Mouse (Mus musculus) midbrain, postnatal 0 days (tissue): ENCODE measurements around the gene Chrna10. TPM values are rescaled to one million over a fixed set of nuclear protein-coding genes. Genes with fewer than 3 reads are reported as not detected.

Experiments used
- ATAC-seq: fragments of 200-750 bp; cut with Nextera tagmentation; 2 replicates; pipeline ENCODE4 v1.8.0; 2017; ENCODE audit warnings: moderate number of reproducible peaks, mild to moderate bottlenecking, moderate TSS enrichment, moderate library complexity; ENCODE audit not compliant: low FRiP score
- DNase-seq: peaks from one replicate; pipeline ENCODE4 v3.0.0-alpha.2; 2015; ENCODE audit warnings: low spot score
- H3K27ac ChIP-seq: fragments of 300-500 bp; sonication (generic); 2 replicates; pipeline ENCODE4 v1.5.1; 2014; ENCODE audit warnings: low read depth, mild to moderate bottlenecking, low read length, mixed read lengths
- H3K27me3 ChIP-seq: fragments of 300-500 bp; sonication (generic); 2 replicates; pipeline ENCODE4 v1.6.1; 2014; ENCODE audit warnings: low read length, control low read depth, mixed read lengths; ENCODE audit not compliant: insufficient read depth
- H3K36me3 ChIP-seq: fragments of 300-500 bp; sonication (generic); 2 replicates; pipeline ENCODE4 v1.6.1; 2014; ENCODE audit warnings: low read length, control low read depth, mixed read lengths; ENCODE audit not compliant: insufficient read depth
- H3K4me1 ChIP-seq: fragments of 300-500 bp; sonication (generic); 2 replicates; pipeline ENCODE4 v1.6.1; 2014; ENCODE audit warnings: mild to moderate bottlenecking, control low read depth, antibody characterized with exemption, low read length, mixed read lengths; ENCODE audit not compliant: insufficient read depth
- H3K4me2 ChIP-seq: fragments of 300-500 bp; sonication (generic); 2 replicates; pipeline ENCODE4 v1.6.1; 2014; ENCODE audit warnings: low read depth, mild to moderate bottlenecking, low read length, mixed read lengths; ENCODE audit not compliant: poor library complexity, severe bottlenecking
- H3K4me3 ChIP-seq: fragments of 300-500 bp; sonication (generic); 2 replicates; pipeline ENCODE4 v1.5.1; 2014; ENCODE audit warnings: low read depth, mild to moderate bottlenecking, low read length, moderate library complexity
- H3K9ac ChIP-seq: fragments of 300-500 bp; sonication (generic); replicated peaks from 2 replicates; pipeline ENCODE4 v1.6.1; 2014; ENCODE audit warnings: mild to moderate bottlenecking, low read length, moderate library complexity, mixed read lengths; ENCODE audit not compliant: poor library complexity, severe bottlenecking
- H3K9me3 ChIP-seq: fragments of 300-500 bp; sonication (generic); 2 replicates; pipeline ENCODE4 v1.6.1; 2016; ENCODE audit warnings: low read length, control low read depth
- CTCF ChIP-seq: IDR thresholded peaks from 2 replicates; pipeline ENCODE4 v1.5.1; 2016; ENCODE audit warnings: antibody characterized with exemption, mild to moderate bottlenecking
- WGBS: fragments of 180-500 bp; shearing (Covaris S2); extraction: QIAGEN DNeasy Blood & Tissue Kit; methylation state at CpG from one replicate; pipeline ENCODE4 v1.1.7; 2014; 5-methylcytosine and 5-hydroxymethylcytosine counted together
- polyA plus RNA-seq: library from polyadenylated mRNA; unstranded; fragments of >200 nt; fragmentation: Nextera tagmentation; extraction: Ambion mirVana; gene quantifications from 2 replicates; pipeline ENCODE4 v1.2.1, GENCODE M21; 2015
- total RNA-seq: library from RNA; depleted of rRNA; stranded (reverse); fragments of >200 nt; gene quantifications from 2 replicates; pipeline ENCODE4 v1.2.3, GENCODE M21; 2014

Gene Chrna10
- total and polyA plus RNA-seq, 2 experiments from 2014 or later: 0.05 TPM; not detected in 1

- ATAC-seq: no peak
- no peak for TF ChIP-seq CTCF
- H3K9me3 ChIP-seq: no peaks in the 10 kb centered on the region
- no peak overlapping the region for H3K9ac ChIP-seq
- no peak for DNase-seq
- no peak overlapping the region for H3K4me2 ChIP-seq
- no peaks in the 10 kb centered on the region for H3K27me3 ChIP-seq
- no peaks in the 10 kb centered on the region for H3K4me1 ChIP-seq
- WGBS: 73% methylated on average over 6 of the region's 6 CpGs
- H3K36me3 ChIP-seq: peaks cover 32% of the 10 kb centered on the region
- no peak overlapping the region for H3K4me3 ChIP-seq
- H3K27ac ChIP-seq: no peak overlapping the region
Observed at GRCm38 (mm10) chr7:102117382-102117781, 754 bp upstream of the Chrna10 start.

- ATAC-seq (no peak), DNase-seq (no peak)
- H3K36me3 ChIP-seq: peaks cover 2% of the 10 kb centered on the region; the same call in 1 of the 2 replicates
- H3K9ac ChIP-seq: no peak overlapping the region
- no peaks in the 10 kb centered on the region for H3K9me3 ChIP-seq
- no peak overlapping the region for H3K4me2 ChIP-seq
- H3K4me1 ChIP-seq: no peaks in the 10 kb centered on the region
- no peak overlapping the region for H3K4me3 ChIP-seq
- H3K27ac ChIP-seq: no peak overlapping the region
- no peaks in the 10 kb centered on the region for H3K27me3 ChIP-seq
- WGBS: 87% methylated on average over 45 of the region's 45 CpGs
- no peak for TF ChIP-seq CTCF
Observed at GRCm38 (mm10) chr7:102113151-102113729, 3.4 kb downstream of the Chrna10 start.

DNA sequence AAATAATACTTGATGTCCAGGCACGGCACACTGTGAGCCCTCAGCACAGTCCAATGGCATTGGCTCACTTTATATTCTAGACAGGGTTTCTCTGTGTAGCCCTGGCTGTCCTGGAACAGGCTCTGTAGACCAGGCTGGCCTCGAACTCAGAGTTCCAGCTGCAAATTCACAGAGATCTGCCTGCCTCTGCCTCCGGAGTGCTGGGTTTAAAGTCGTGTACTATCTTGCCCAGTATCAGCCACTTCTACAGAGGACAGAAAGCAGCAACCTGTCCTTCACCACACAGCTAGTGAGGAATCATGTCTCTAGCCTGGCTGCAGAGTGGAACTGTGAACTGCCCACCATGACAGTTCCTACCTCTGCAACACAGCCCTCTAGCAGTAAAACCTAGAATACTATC, 6.9 kb downstream of the Chrna10 start:
- H3K27me3 ChIP-seq: no peaks in the 10 kb centered on the region

DNA sequence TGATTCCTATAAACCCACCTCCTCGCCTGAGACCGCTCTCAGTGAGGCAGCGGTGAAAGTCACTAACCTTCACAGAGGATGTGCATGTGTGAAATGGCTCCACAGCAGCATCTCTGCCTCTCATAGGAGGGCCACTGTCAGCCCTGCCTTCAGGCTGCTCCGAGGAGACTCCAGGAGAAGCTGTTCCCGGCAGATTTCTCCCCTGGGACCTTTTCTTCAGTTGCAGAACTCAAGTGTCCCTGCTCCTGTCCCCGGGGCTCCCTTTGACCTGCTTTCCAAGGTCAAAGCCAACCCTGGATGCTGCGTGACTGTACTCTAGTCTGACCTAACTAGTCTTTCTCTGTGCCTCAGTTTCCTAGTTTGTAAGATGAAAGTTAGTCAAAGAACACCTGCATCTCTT, 7.5 kb downstream of the Chrna10 start, which contains the start of gene Art5:
Art5 (minus strand) TSS at position 319 of the 400 bp plus-strand sequence.
- Histone ChIP-seq H3K9me3 (no peaks in the 10 kb centered on the region), H3K9ac (no peak within 1 kb of the TSS), H3K36me3 (no peaks in the 10 kb centered on the region), H3K4me1 (peaks cover 3% of the 10 kb centered on the region; the same call in 1 of the 2 replicates), H3K4me3 (no peak within 1 kb of the TSS), H3K27me3 (no peaks in the 10 kb centered on the region), H3K27ac (no peak within 1 kb of the TSS), H3K4me2 (no peak within 1 kb of the TSS)
- DNase-seq (no peak), ATAC-seq (no peak)
- TF ChIP-seq CTCF: no peak
- WGBS: 84% methylated on average over 7 of the region's 7 CpGs

More for the DNA sequence above, 6.9 kb downstream of the Chrna10 start:
- Histone ChIP-seq H3K27ac (no peak overlapping the region), H3K36me3 (no peaks in the 10 kb centered on the region), H3K9ac (no peak overlapping the region), H3K9me3 (no peaks in the 10 kb centered on the region), H3K4me1 (peaks cover 3% of the 10 kb centered on the region; the same call in 1 of the 2 replicates), H3K4me3 (no peak overlapping the region), H3K4me2 (no peak overlapping the region)
- no peak for TF ChIP-seq CTCF
- no peak for ATAC-seq
- WGBS: 82% methylated on average over 4 of the region's 4 CpGs
- no peak for DNase-seq

- DNase-seq: no peak
- Histone ChIP-seq H3K4me3 (no peak overlapping the region), H3K27ac (no peak overlapping the region), H3K4me1 (peaks cover 3% of the 10 kb centered on the region; the same call in 1 of the 2 replicates), H3K4me2 (no peak overlapping the region), H3K9me3 (no peaks in the 10 kb centered on the region), H3K36me3 (no peaks in the 10 kb centered on the region), H3K27me3 (no peaks in the 10 kb centered on the region), H3K9ac (no peak overlapping the region)
- WGBS: 92% methylated on average over 1 of the region's 1 CpGs
- TF ChIP-seq CTCF: no peak
- ATAC-seq: no peak
Observed at GRCm38 (mm10) chr7:102108206-102108605, 8.4 kb downstream of the Chrna10 start.

DNA sequence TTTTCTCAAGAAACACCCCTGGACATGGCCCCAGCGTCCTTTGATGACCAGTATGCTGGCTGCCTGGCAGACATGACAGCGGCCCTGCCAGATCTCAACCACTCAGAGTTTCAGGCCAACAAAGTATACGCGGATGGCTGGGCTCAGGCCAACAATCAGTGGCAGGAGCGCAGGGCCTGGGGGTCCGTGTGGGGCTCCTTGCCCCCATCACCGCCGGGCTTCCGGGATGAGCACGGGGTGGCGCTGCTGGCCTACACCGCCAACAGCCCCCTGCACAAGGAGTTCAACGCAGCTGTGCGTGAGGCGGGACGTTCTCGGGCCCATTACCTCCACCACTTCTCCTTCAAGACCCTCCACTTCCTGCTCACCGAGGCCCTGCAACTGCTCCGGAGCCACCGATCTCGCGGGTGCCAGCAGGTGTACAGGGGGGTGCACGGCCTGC, 9.9 kb downstream of the Chrna10 start:
- H3K36me3 ChIP-seq: no peaks in the 10 kb centered on the region
- no peak for TF ChIP-seq CTCF
- H3K4me1 ChIP-seq: peaks cover 3% of the 10 kb centered on the region; the same call in 1 of the 2 replicates
- DNase-seq (no peak), ATAC-seq (no peak)
- no peak overlapping the region for H3K27ac ChIP-seq
- H3K9ac ChIP-seq: no peak overlapping the region
- H3K27me3 ChIP-seq: no peaks in the 10 kb centered on the region
- peak overlapping the region; percentile 32 for H3K4me2 ChIP-seq
- peak overlapping the region; percentile 3; the same call in 1 of the 2 replicates for H3K4me3 ChIP-seq
- H3K9me3 ChIP-seq: no peaks in the 10 kb centered on the region
- 24% methylated on average over 23 of the region's 23 CpGs for WGBS
